Mouse (Mus musculus): ENCODE results near the gene Dusp13.

Dusp13 gene

GRCm38 (mm10) chr14:21750881-21751542 is at the start of gene Dusp13:
Gene Dusp13, minus strand, starts transcription at chr14:21751181.
- no peak for DNase-seq (ENCODE audit: low spot score)

- no peak for DNase-seq (ENCODE audit: low spot score)
These were observed 49.7 kb upstream of the Dusp13 start for GRCm38 (mm10) chr14:21800641-21801040.

GRCm38 (mm10) chr14:21792250-21792649 is 41.3 kb upstream of the Dusp13 start:
- no peak for DNase-seq (ENCODE audit: low spot score)

GRCm38 (mm10) chr14:21791722-21792121 is 40.7 kb upstream of the Dusp13 start:
- DNase-seq (ENCODE audit: low spot score) = no peak

- no peak for DNase-seq (ENCODE audit: low spot score)
These were observed 39.7 kb upstream of the Dusp13 start for GRCm38 (mm10) chr14:21790585-21791251.

GRCm38 (mm10) chr14:21788121-21788520 is 37.1 kb upstream of the Dusp13 start:
- no peak for DNase-seq (ENCODE audit: low spot score)

GRCm38 (mm10) chr14:21787374-21787773 is 36.4 kb upstream of the Dusp13 start:
- no peak for DNase-seq (ENCODE audit: low spot score)

GRCm38 (mm10) chr14:21786500-21786899 is 35.5 kb upstream of the Dusp13 start:
- DNase-seq (ENCODE audit: low spot score) = no peak

- DNase-seq (ENCODE audit: low spot score) = no peak
These were observed 25.2 kb upstream of the Dusp13 start for GRCm38 (mm10) chr14:21776201-21776600.

- DNase-seq (ENCODE audit: low spot score) = no peak
These were observed 23.0 kb upstream of the Dusp13 start for GRCm38 (mm10) chr14:21773946-21774345.

- no peak for DNase-seq (ENCODE audit: low spot score)
These were observed 21.7 kb upstream of the Dusp13 start for GRCm38 (mm10) chr14:21772506-21773281.

- no peak for DNase-seq (ENCODE audit: low spot score)
These were observed 15.5 kb upstream of the Dusp13 start for GRCm38 (mm10) chr14:21766398-21766958.

- DNase-seq (ENCODE audit: low spot score) = no peak
These were observed 14.9 kb upstream of the Dusp13 start for GRCm38 (mm10) chr14:21765754-21766397.

GRCm38 (mm10) chr14:21764646-21765045 is 13.7 kb upstream of the Dusp13 start:
- DNase-seq (ENCODE audit: low spot score) = no peak

- no peak for DNase-seq (ENCODE audit: low spot score)
These were observed 12.8 kb upstream of the Dusp13 start for GRCm38 (mm10) chr14:21763736-21764135.

GRCm38 (mm10) chr14:21761560-21761959 is 10.6 kb upstream of the Dusp13 start:
- DNase-seq (ENCODE audit: low spot score) = no peak

GRCm38 (mm10) chr14:21753367-21753766 is 2.4 kb upstream of the Dusp13 start:
- DNase-seq (ENCODE audit: low spot score) = no peak

- DNase-seq (ENCODE audit: low spot score) = no peak
These were observed 1.4 kb upstream of the Dusp13 start for GRCm38 (mm10) chr14:21752411-21752810.

- peak; percentile 83 for DNase-seq (ENCODE audit: low spot score)
These were observed 737 bp downstream of the Dusp13 start, which contains the start of gene Samd8 for GRCm38 (mm10) chr14:21750008-21750880. Gene Samd8, plus strand, starts transcription at chr14:21750531.

- DNase-seq (ENCODE audit: low spot score) = no peak
These were observed 2.7 kb downstream of the Dusp13 start for GRCm38 (mm10) chr14:21748142-21748870.

All from c-Kit-positive CD71-positive TER-119-positive erythroid progenitor cells, embryonic 14.5 days (primary cell).